Mouse (Mus musculus): ENCODE data around the gene Sgca. TPM values are rescaled to one million over a fixed set of nuclear protein-coding genes. Genes with fewer than 3 reads are reported as not detected.
"Not testable (repeated sequence)": the region's sequence is repeated elsewhere in the genome, so short reads cannot be mapped to it uniquely, and the experiment has no call there.

The Sgca gene
- total RNA-seq, 2 experiments from 2014 or later: 201 to 224 TPM

DNA sequence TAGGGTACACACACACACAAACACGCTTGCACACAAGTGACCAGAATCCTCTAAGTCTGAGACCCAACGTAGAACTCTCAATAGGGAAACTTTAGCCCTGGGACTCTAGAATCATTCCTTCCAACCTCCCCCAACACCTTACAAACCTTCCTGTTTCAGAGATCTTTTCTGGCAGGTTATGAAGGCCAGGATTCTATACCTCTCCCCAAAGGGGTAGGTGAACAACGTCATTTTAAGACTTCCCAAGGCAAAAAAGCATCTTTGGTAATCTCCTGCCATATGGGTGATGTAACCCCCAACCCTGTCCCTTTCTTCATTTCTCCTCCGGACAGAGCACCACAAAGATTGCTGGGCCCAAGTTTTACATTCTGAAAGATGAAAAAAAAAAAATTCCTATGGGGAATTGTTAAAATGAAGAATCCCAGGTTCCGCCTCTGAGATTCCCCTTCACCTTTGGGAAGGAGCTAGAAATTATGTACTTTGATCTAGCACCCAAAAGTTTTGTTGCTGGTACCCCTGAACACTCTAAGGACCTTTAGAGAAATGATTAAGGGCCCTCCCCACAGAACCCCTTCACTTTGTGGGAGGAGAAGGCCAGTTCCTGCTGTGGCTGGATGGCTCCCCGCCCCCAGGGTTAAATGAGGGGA, 14.1 kb upstream of the Sgca start:
- DNase-seq: no peak
- intact Hi-C loops (cut with DNase I; ENCODE audit: low total_unique reads): no loop called here

GRCm38 (mm10) chr11:94989562-94990017, 13.5 kb upstream of the Sgca start:
- DNase-seq: peak; percentile 82
- intact Hi-C loops (cut with DNase I; ENCODE audit: low total_unique reads): no loop called here

DNA sequence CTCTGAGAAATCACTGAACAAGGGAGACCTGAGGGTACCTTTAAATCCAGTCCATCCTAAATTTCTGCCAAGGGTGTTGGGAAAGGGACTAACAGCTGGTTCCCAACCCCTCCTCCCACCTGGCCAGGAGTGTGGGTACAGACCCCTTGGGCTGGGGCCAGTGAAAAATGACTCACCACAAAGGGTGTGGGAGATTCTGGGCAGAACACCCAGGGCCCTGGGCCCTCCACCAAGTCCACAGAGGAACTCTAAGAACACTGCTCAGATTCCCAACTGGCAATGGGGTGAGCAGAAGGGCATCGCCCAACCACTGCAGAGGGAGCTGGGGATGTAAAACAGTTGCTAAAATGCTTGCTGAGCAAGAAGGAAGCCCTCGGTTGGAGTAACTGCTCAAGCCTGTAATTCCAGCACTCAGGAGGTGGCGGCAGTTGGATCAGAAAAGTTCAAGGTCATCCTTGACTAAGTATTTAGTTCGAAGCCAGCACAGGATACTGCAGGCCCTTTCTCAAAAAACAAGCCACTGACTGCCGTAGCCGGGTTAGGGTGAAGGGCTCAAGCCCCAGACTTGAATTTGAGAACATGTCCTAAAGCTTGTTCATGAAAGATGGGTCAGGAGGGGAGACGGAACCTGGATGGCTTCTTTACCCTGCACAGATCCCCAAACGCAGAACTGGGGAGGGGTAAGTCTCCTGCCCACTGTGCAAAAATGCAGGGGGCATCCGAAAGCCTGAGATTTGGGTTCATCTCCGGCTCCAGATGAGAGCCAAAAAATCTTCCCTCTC, 12.8 kb upstream of the Sgca start:
- intact Hi-C loops (cut with DNase I; ENCODE audit: low total_unique reads): no loop called here
- peak; percentile 82 for DNase-seq

DNA sequence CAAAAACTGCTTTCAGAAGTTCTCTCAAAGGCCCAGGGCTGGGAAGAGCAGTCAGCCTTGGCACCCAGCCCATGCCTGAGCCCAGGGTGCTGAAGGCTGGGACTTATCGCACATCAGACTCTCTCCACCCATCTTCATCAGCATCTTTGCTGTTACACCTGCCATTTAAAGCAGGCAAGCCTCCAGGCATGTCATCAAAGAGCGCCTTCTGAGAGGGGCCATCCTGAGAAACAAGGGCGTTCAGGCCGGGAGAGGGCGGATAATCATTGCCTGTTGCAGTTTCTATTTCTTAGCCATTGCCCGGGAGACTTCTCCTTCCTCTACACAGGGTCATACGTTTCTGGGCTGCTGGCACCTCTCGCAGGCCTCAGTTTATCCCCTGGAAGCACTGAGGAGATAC, 11.7 kb upstream of the Sgca start:
- DNase-seq: peak; percentile 3
- intact Hi-C loops (cut with DNase I; ENCODE audit: low total_unique reads): no loop called here

DNA sequence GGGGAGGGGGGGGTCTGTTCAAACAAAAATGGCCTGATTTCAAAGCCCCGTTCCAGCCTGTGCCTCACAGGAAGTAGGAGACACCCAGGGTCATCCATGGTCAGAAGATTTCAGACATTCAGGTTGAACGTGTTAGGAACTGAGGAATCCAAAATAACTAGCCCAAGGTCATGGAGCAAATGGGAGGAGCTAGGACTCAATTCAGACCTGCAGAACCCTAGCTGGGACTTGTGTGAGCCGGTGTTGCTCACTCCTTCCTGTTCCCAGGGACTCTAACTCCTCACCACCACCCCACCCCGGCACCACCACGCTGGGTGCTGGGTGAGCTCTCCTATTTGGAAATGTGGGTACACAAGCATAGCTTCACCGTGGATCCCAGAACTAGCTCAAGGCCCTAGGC, 11.2 kb upstream of the Sgca start:
- no peak for DNase-seq
- intact Hi-C loops (cut with DNase I; ENCODE audit: low total_unique reads): no loop called here

GRCm38 (mm10) chr11:94986435-94986834, 10.3 kb upstream of the Sgca start:
- DNase-seq: no peak
- intact Hi-C loops (cut with DNase I; ENCODE audit: low total_unique reads): no loop called here

GRCm38 (mm10) chr11:94985822-94986221, 9.7 kb upstream of the Sgca start:
- peak; percentile 6 for DNase-seq
- intact Hi-C loops (cut with DNase I; ENCODE audit: low total_unique reads): no loop called here

DNA sequence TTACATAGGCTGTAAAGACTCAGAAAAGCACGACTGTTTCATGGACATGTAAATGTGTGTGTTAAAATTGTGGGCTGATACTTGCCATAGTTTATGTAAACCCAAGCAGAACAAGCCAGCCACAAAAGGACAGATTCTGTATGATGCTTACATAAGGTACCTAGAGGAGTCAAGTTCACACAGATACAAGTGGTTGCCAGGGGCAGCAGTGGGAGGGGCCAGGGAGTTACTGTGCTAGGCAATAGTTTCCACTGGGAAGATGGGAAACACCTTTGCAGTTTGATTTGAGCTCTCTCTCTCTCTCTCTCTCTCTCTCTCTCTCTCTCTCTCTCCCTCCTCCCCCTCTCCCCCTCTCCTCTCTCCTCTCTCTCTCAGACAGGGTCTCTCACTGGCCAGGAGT, 9.0 kb upstream of the Sgca start:
- intact Hi-C loops (cut with DNase I; ENCODE audit: low total_unique reads): no loop called here
- no peak for DNase-seq

DNA sequence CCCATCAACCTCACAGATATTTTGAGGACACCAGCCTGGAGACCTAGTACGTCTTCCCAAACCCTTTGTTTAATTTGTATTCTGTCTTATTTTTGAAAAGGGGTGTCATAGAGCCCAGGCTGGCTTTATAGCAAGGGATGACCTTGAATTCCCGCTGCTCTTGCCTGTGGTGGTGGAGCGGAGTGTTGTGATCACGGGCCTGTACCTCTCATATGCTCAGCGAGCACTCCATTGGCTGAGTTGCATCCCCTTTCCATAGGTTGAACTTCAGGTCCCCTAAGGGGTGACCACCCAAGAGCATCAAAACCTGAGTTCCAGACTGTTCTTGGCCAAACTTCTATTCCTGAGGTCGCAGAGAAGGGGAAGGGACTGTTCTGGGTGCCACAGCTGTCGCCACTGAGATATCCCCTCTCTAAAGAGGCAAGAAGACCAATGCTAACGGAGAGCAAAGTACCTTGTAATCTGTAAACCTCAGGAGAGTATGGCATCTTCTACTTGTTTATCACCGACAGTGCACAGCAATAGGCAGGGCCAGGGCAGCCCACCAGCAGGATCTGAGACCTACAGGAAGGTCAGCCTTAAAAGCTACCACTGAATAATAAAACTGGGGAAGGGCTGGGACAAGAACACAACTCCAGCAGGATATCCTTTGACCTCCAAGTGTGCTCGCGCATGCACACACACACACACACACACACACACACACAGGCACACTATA, 3.5 kb upstream of the Sgca start:
- intact Hi-C loops (cut with DNase I; ENCODE audit: low total_unique reads): no loop called here
- DNase-seq: no peak

DNA sequence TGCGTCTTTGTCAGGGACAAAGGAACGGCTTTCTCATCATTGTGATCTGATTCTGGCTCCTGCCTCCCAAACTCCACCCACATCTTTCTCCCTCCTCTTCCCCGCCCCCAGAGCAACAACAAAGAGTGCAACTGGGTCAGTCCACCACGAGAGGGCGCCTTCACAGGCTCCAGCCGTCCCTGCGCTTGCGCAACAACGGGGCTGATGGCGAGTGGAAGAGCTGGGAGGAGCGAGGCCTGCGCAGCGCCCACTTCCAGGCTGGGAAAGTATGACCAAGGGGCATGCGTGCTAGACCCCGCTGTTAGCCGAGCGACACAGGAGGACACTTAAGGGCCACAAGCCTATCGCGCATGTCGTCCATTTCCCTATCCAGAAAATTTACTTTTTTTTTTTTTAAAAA, 2.8 kb upstream of the Sgca start:
- intact Hi-C loops (cut with DNase I; ENCODE audit: low total_unique reads): no loop called here
- peak; percentile 97 for DNase-seq

DNA sequence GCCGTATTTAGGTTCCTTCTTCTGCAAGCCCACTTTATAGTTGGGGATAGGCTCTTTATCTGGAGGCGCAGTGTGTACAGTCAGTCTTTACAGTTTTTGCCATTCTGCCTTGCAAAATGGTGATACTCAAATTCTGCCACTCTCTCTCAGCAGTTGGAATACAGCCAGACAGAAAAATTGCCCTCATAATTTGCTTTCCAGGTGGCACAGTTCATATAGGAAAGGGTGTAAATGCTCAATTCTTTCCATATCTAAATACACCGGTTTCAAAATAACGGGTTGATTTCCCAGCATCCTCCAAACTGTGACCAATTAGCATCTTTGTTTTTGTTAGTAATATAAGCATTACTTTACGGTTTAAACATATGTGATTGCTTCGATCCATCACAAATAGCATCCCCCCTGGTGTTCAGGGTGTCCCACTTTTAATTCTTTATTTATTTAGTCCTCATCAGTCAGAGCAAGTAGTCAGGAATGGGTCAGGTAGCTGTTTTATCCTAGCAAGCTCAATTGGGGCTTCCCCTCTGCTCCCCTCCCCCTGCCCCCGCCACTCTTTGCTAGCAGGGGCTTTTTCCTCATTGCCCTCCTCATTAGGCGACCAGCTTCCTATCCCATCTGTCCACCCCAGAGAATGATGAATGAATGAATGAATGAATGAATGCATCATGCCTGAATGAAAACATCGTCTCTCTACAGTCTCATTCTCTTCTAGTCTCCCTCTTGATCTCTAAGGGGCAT, 2.2 kb upstream of the Sgca start:
- intact Hi-C loops (cut with DNase I; ENCODE audit: low total_unique reads): no loop called here
- no peak for DNase-seq

- no peak for DNase-seq
- intact Hi-C loops (cut with DNase I; ENCODE audit: low total_unique reads): loop anchor here (5.0 kb wide), 1 partner anchor 38 kb away; the partner anchor contains the start of gene Col1a1
These were observed 1.2 kb downstream of the Sgca start for GRCm38 (mm10) chr11:94974951-94975350.

DNA sequence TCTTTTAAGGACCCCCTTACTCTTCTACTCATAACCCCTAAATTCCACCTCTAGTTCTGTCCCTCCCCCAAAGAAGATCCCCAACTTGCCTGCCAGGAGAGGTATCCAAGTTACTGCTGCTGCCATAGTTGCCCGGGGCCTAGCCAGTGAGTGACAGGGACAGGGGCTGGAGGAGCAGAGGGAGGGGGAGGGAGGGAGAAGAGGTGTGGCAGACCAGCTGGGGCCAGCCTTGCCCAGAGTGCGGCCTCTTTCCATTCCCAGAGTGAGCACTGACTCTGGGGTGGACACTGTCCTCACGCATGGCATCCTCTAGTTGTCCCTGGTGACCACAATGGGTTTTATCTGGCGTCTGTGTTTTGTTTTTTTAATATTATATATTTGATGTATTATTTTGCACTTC, 2.8 kb downstream of the Sgca start:
- DNase-seq: peak; percentile 78

GRCm38 (mm10) chr11:94972887-94973286, 3.2 kb downstream of the Sgca start:
- intact Hi-C loops (cut with DNase I; ENCODE audit: low total_unique reads): loop anchor here (5.0 kb wide), 1 partner anchor 36 kb away; the partner anchor contains the start of gene Col1a1
- DNase-seq: no peak

More for the DNA sequence above, 2.8 kb downstream of the Sgca start:
- intact Hi-C loops (cut with DNase I; ENCODE audit: low total_unique reads): loop anchor here (5.0 kb wide), 1 partner anchor 36 kb away; the partner anchor contains the start of gene Col1a1

DNA sequence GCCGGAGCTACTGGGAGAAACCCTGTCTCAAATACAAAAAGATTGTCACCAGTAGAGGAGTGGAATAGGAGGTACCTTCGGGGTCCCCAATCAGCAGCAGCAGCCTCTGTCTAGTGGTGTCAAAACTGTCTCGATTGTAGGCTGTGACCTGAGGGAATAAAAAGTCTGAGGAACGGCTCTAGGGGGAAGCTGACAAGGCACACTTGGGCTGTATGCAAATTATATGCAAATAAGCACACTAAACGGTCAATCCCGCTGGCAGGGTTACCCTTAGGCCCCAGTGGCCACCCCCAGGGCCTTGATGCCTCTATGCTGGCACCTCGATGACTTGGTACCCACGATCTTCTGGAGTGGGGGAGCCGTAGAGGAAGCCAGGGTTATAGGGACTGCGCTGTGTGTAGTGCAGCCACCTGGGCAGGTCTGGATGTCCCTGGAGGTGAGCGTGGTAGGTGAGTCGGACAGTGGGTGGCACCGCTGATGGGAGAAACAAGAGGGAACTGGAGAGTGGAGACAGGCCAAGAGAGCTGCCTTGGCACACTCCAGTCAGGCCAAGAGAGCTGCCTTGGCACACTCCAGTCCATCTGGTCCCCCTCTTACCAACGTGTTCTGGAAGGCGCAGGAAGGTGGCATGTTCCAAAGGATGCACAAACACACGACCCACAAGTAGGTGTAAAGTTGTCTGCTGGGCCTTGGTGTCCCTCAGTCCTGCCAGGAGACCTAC, 4.1 kb downstream of the Sgca start:
- no peak for DNase-seq
- intact Hi-C loops (cut with DNase I; ENCODE audit: low total_unique reads): loop anchor here (5.0 kb wide), 1 partner anchor 35 kb away; the partner anchor contains the start of gene Col1a1

DNA sequence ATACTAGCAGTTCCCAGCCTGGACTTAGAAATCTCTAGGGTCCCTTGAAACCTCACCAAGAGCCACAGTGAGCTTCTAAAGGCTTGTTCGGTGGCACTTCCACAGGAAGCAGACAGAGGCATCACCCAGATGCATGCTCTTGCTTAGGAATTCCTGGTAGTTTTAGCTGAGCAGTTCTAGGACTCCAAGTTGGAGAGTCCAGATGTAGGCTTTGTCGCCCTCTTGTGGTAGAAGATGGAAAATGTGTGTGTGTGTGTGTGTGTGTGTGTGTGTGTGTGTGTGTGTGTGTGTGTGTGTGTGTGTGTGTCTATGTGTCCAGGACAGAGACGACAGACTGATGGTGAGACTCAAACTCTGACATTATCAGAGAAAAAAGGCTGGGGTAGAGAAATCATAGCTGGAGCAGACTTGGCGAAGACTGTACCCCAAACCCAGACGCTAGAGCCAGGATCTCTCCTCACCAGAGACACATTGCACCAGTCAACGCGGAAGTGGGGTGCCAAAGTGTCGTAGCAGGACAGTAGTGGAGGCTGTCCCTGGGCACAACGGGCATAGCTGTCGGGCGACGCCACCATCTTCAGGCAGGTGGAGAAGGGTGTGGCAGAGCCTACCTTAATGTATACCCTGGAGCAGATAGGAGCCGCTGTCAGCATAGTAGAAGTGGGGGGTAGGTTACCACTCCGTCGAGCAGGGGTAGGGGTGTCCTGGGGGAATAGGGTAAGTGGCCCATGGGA, 5.8 kb downstream of the Sgca start:
- intact Hi-C loops (cut with DNase I; ENCODE audit: low total_unique reads): loop anchor here (5.0 kb wide), 1 partner anchor 33 kb away; the partner anchor contains the start of gene Col1a1
- no peak for DNase-seq

DNA sequence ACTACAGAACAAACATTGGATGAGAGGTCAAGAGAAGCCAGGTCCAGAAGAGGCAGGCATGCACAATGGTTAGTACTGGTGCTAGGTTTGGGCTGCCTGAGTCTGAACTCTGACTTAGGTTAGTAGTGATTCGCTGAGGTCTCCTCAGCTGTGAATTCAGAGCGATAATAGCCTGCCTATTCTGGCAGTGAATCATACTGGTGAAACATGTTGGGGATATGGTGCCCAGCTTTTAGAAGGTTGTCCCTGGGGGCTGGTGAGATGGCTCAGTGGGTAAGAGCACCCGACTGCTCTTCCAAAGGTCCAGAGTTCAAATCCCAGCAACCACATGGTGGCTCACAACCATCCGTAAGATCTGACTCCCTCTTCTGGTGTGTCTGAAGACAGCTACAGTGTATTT, 6.4 kb downstream of the Sgca start:
- DNase-seq: not testable (repeated sequence)
- intact Hi-C loops (cut with DNase I; ENCODE audit: low total_unique reads): loop anchor here (5.0 kb wide), 1 partner anchor 32 kb away; the partner anchor contains the start of gene Col1a1

DNA sequence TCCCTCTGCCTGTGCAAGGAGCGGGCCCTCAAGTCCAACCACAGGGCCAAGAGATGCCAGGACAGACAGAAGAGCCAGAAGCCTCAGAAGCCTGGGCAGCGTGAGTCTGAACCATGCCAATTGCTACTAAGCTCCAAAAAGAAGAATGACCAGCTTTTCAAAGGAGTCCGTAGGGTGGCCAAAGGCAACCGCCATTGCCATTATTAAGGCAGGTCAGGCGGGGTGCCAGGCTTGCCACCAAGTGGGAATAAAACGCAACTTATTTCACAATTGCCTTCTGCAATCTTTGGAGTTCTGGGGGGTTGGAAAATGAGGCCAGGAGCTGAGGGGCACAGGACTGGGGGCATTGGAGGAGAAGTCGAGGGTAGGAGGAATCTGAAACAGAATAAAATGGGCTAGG, 7.9 kb downstream of the Sgca start:
- DNase-seq: no peak
- intact Hi-C loops (cut with DNase I; ENCODE audit: low total_unique reads): no loop called here
